Mouse (Mus musculus): ENCODE results near the gene Dcp1a. TPM values are rescaled to one million over a fixed set of nuclear protein-coding genes. Genes with fewer than 3 reads are reported as not detected.

The Dcp1a gene
- total and polyA plus RNA-seq, 2 experiments from 2014 or later: 8.8 to 20.9 TPM

- no peak overlapping the region for H3K4me2 ChIP-seq (ENCODE audit: low read depth)
- no peak overlapping the region for H3K27ac ChIP-seq (ENCODE audit: low read depth, low read length)
- no peaks in the 10 kb centered on the region for H3K27me3 ChIP-seq (ENCODE audit: insufficient read depth, low read length)
- no peak for ATAC-seq
- no peaks in the 10 kb centered on the region for H3K9me3 ChIP-seq (ENCODE audit: low read length)
- 91% methylated on average over 6 of the region's 6 CpGs for WGBS
- H3K36me3 ChIP-seq (ENCODE audit: insufficient read depth): peaks cover 75% of the 10 kb centered on the region
- H3K4me1 ChIP-seq (ENCODE audit: insufficient read depth): no peaks in the 10 kb centered on the region
- no peak for TF ChIP-seq CTCF (IDR thresholded peaks at IDR 0.05; ENCODE audit: low read depth)
- no peak overlapping the region for H3K4me3 ChIP-seq (ENCODE audit: low read depth, low read length)
- H3K9ac ChIP-seq: no peak overlapping the region
- DNase-seq: no peak
Measured at GRCm38 (mm10) chr14:30566317-30566716, 87.0 kb downstream of the Dcp1a start.

- 89% methylated on average over 9 of the region's 9 CpGs for WGBS
- H3K27ac ChIP-seq (ENCODE audit: low read depth, low read length): no peak overlapping the region
- H3K4me3 ChIP-seq (ENCODE audit: low read depth, low read length): no peak overlapping the region
- DNase-seq: no peak
- no peaks in the 10 kb centered on the region for H3K27me3 ChIP-seq (ENCODE audit: insufficient read depth, low read length)
- H3K36me3 ChIP-seq (ENCODE audit: insufficient read depth): peaks cover 86% of the 10 kb centered on the region
- H3K9me3 ChIP-seq (ENCODE audit: low read length): no peaks in the 10 kb centered on the region
- ATAC-seq: no peak
- no peak overlapping the region for H3K9ac ChIP-seq
- H3K4me1 ChIP-seq (ENCODE audit: insufficient read depth): no peaks in the 10 kb centered on the region
- no peak overlapping the region for H3K4me2 ChIP-seq (ENCODE audit: low read depth)
- TF ChIP-seq CTCF (IDR thresholded peaks at IDR 0.05; ENCODE audit: low read depth): no peak
Measured at GRCm38 (mm10) chr14:30568016-30568415, 88.7 kb downstream of the Dcp1a start.

GRCm38 (mm10) chr14:30570303-30570702, 91.0 kb downstream of the Dcp1a start:
- no peak for TF ChIP-seq CTCF (IDR thresholded peaks at IDR 0.05; ENCODE audit: low read depth)
- no peaks in the 10 kb centered on the region for H3K27me3 ChIP-seq (ENCODE audit: insufficient read depth, low read length)
- 82% methylated on average over 9 of the region's 9 CpGs for WGBS

DNA sequence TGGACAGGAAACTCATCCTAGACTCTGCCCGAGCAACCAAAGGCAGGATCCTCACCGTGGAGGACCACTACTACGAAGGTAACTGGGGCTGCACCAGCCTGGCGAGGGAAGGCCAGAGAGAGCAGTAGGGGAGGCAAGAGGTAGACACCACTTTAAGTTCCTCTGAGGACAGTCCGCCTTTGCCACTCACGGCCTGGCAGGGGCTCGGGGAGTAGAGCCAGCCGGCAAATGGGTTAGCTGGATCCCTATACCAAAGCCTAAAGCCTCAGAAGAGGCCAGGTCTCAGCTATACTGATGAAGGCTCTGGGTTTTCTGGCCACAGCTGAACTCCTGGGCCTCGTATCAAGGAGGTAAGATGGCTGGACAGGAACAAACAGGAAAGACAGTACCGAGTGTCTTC, 92.9 kb downstream of the Dcp1a start:
- no peak for TF ChIP-seq CTCF (IDR thresholded peaks at IDR 0.05; ENCODE audit: low read depth)
- DNase-seq: no peak
- WGBS: 88% methylated on average over 10 of the region's 10 CpGs
- Histone ChIP-seq H3K36me3 (ENCODE audit: insufficient read depth) (peaks cover 76% of the 10 kb centered on the region), H3K4me1 (ENCODE audit: insufficient read depth) (no peaks in the 10 kb centered on the region), H3K4me3 (ENCODE audit: low read depth, low read length) (no peak overlapping the region), H3K9me3 (ENCODE audit: low read length) (no peaks in the 10 kb centered on the region), H3K27me3 (ENCODE audit: insufficient read depth, low read length) (no peaks in the 10 kb centered on the region), H3K4me2 (ENCODE audit: low read depth) (no peak overlapping the region), H3K27ac (ENCODE audit: low read depth, low read length) (no peak overlapping the region), H3K9ac (no peak overlapping the region)
- ATAC-seq: no peak

More at GRCm38 (mm10) chr14:30570303-30570702, 91.0 kb downstream of the Dcp1a start:
- DNase-seq (no peak), ATAC-seq (no peak)
- H3K9me3 ChIP-seq (ENCODE audit: low read length): no peaks in the 10 kb centered on the region
- no peak overlapping the region for H3K27ac ChIP-seq (ENCODE audit: low read depth, low read length)
- no peaks in the 10 kb centered on the region for H3K4me1 ChIP-seq (ENCODE audit: insufficient read depth)
- no peak overlapping the region for H3K9ac ChIP-seq
- peaks cover 88% of the 10 kb centered on the region for H3K36me3 ChIP-seq (ENCODE audit: insufficient read depth)
- H3K4me2 ChIP-seq (ENCODE audit: low read depth): no peak overlapping the region
- no peak overlapping the region for H3K4me3 ChIP-seq (ENCODE audit: low read depth, low read length)

GRCm38 (mm10) chr14:30573235-30573634, 93.9 kb downstream of the Dcp1a start:
- peaks cover 67% of the 10 kb centered on the region for H3K36me3 ChIP-seq (ENCODE audit: insufficient read depth)
- no peak for TF ChIP-seq CTCF (IDR thresholded peaks at IDR 0.05; ENCODE audit: low read depth)

DNA sequence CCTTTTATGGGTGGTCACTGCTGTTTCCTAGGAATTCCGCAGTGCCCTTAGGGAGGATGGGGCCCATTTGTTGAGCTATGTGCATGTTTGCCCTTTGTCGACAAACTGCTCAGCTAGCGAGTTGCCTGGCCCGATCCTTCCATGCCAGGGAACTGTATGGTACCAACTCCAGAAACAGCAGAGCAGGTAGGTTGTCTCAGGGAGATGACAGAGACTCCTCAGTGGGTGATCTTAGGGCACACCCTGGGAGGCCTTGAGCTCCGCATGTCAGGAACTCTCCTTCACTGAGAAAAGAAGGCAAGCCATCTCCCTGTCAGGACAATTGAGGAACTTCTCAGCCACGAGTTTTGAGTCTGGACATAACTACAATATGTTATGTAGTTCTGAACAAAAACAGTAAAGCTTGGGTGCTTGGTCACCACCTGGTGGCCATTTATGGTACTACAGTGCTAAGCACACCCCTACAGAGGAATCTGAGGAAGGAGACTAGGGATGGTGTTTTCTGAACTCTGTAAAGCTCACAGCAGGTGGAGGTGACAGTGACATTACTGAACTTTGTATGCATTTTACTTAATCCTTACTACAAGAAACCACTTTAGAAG, 94.7 kb downstream of the Dcp1a start:
- Histone ChIP-seq H3K4me1 (ENCODE audit: insufficient read depth) (no peaks in the 10 kb centered on the region), H3K27ac (ENCODE audit: low read depth, low read length) (no peak overlapping the region), H3K4me3 (ENCODE audit: low read depth, low read length) (no peak overlapping the region), H3K9ac (no peak overlapping the region), H3K9me3 (ENCODE audit: low read length) (no peaks in the 10 kb centered on the region), H3K4me2 (ENCODE audit: low read depth) (no peak overlapping the region), H3K36me3 (ENCODE audit: insufficient read depth) (peaks cover 59% of the 10 kb centered on the region), H3K27me3 (ENCODE audit: insufficient read depth, low read length) (no peaks in the 10 kb centered on the region)
- peak; percentile 97 for TF ChIP-seq CTCF (IDR thresholded peaks at IDR 0.05; ENCODE audit: low read depth)
- peak; percentile 89 for DNase-seq
- peak; percentile 89 for ATAC-seq
- WGBS: 66% methylated on average over 6 of the region's 6 CpGs

More at GRCm38 (mm10) chr14:30573235-30573634, 93.9 kb downstream of the Dcp1a start:
- Histone ChIP-seq H3K4me2 (ENCODE audit: low read depth) (no peak overlapping the region), H3K9ac (no peak overlapping the region), H3K4me3 (ENCODE audit: low read depth, low read length) (no peak overlapping the region), H3K27me3 (ENCODE audit: insufficient read depth, low read length) (no peaks in the 10 kb centered on the region), H3K27ac (ENCODE audit: low read depth, low read length) (no peak overlapping the region), H3K9me3 (ENCODE audit: low read length) (no peaks in the 10 kb centered on the region), H3K4me1 (ENCODE audit: insufficient read depth) (no peaks in the 10 kb centered on the region)
- WGBS: 56% methylated on average over 8 of the region's 8 CpGs
- DNase-seq: no peak
- no peak for ATAC-seq

GRCm38 (mm10) chr14:30575791-30576190, 96.5 kb downstream of the Dcp1a start:
- Histone ChIP-seq H3K4me1 (ENCODE audit: insufficient read depth) (no peaks in the 10 kb centered on the region), H3K4me3 (ENCODE audit: low read depth, low read length) (no peak overlapping the region), H3K27ac (ENCODE audit: low read depth, low read length) (no peak overlapping the region), H3K9me3 (ENCODE audit: low read length) (no peaks in the 10 kb centered on the region), H3K36me3 (ENCODE audit: insufficient read depth) (peaks cover 44% of the 10 kb centered on the region), H3K4me2 (ENCODE audit: low read depth) (no peak overlapping the region), H3K9ac (no peak overlapping the region), H3K27me3 (ENCODE audit: insufficient read depth, low read length) (no peaks in the 10 kb centered on the region)
- ATAC-seq: no peak
- no peak for TF ChIP-seq CTCF (IDR thresholded peaks at IDR 0.05; ENCODE audit: low read depth)
- no peak for DNase-seq
- 80% methylated on average over 7 of the region's 7 CpGs for WGBS
